Mouse (Mus musculus) MEL (cell line): Measurements from ENCODE around the gene Gm364.

Experiments
- CTCF ChIP-seq, 3 experiments: IDR thresholded peaks in 2 of 3; conservative IDR thresholded peaks in 1 of 3; 2 replicates each; pipeline ENCODE4 v1.5.1; 2011 to 2012; ENCODE audit warnings: low read length in 3 of 3, low read depth in 2 of 3, mild to moderate bottlenecking in 2 of 3, improper control_type of control experiment in 1 of 3, inconsistent platforms in 1 of 3, mixed read lengths in 1 of 3, moderate library complexity in 1 of 3; ENCODE audit not compliant: control insufficient read depth in 1 of 3, insufficient read depth in 1 of 3, poor library complexity in 1 of 3, severe bottlenecking in 1 of 3
- EP300 ChIP-seq, 2 experiments: IDR thresholded peaks; 2 replicates each; pipeline ENCODE4 v1.6.1; 2011; ENCODE audit warnings: improper control_type of control experiment in 2 of 2, low read length in 2 of 2, low read depth in 1 of 2, mild to moderate bottlenecking in 1 of 2
- GATA1 ChIP-seq: IDR thresholded peaks from 2 replicates; pipeline ENCODE4 v1.6.1; 2011; ENCODE audit warnings: low read depth, low read length, improper control_type of control experiment
- KAT2A ChIP-seq: conservative IDR thresholded peaks from 2 replicates; pipeline ENCODE4 v1.6.1; 2012; ENCODE audit warnings: low read depth, low read length, improper control_type of control experiment, inconsistent platforms
- MAX ChIP-seq: IDR thresholded peaks from 2 replicates; pipeline ENCODE4 v1.6.1; 2011; ENCODE audit warnings: low read length, improper control_type of control experiment
- NELFE ChIP-seq: IDR thresholded peaks from 2 replicates; pipeline ENCODE4 v1.6.1; 2011; ENCODE audit warnings: low read depth, low read length, improper control_type of control experiment
- POLR2A ChIP-seq, 2 experiments: IDR thresholded peaks; 2 replicates each; pipeline ENCODE4 v1.6.1; 2011 to 2012; ENCODE audit warnings: low read length in 2 of 2, mild to moderate bottlenecking in 2 of 2, control low read depth in 1 of 2, improper control_type of control experiment in 1 of 2, low read depth in 1 of 2, moderate library complexity in 1 of 2; ENCODE audit not compliant: control insufficient read depth in 1 of 2, insufficient read depth in 1 of 2, poor library complexity in 1 of 2
- POLR2AphosphoS2 ChIP-seq: IDR thresholded peaks from 2 replicates; pipeline ENCODE4 v1.6.1; 2011; ENCODE audit warnings: low read length, improper control_type of control experiment
- POLR2AphosphoS5 ChIP-seq: IDR thresholded peaks from 2 replicates; pipeline ENCODE4 v1.6.1; 2012; ENCODE audit warnings: low read depth, borderline replicate concordance, mild to moderate bottlenecking, inconsistent platforms, low read length, moderate library complexity, mixed read lengths
- TBP ChIP-seq: IDR thresholded peaks from 2 replicates; pipeline ENCODE4 v1.8.0; 2011; ENCODE audit warnings: low read depth, low read length, improper control_type of control experiment
- USF2 ChIP-seq, 2 experiments: IDR thresholded peaks; 2 replicates each; pipeline ENCODE4 v1.6.1; 2011 to 2012; ENCODE audit warnings: improper control_type of control experiment in 2 of 2, low read length in 2 of 2, borderline replicate concordance in 1 of 2, inconsistent platforms in 1 of 2, low read depth in 1 of 2, mild to moderate bottlenecking in 1 of 2; ENCODE audit not compliant: insufficient read depth in 1 of 2
- ZNF384 ChIP-seq: IDR thresholded peaks from 2 replicates; pipeline ENCODE4 v1.6.1; 2012; ENCODE audit warnings: low read depth, mild to moderate bottlenecking, inconsistent platforms, low read length, improper control_type of control experiment

DNA sequence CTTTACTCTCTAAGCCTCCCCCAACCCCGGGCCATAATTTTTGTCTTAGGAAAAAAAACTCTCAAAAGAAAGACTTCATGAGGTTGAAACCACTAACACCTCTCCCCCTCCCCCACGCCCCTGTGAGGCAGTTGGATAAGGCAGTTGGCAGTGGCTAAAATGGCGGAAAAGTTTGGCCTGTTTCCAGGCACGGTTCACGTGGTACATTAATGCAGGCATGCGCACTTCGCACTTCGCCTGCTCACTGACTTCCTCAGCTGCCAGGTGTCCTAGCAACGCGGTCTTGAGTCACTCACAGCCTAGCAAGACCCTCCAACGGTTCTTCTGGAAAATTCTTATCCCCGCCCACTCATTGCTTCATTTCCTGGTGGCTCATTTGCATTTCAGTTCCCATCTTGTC is at the start of gene Gm364:
- TF ChIP-seq POLR2A (IDR thresholded peaks at IDR 0.05; ENCODE audit: control insufficient read depth in 1 of 2, insufficient read depth in 1 of 2, low read depth in 1 of 2, low read length in 2 of 2, poor library complexity in 1 of 2) (no peak), MAX (no peak), CTCF (IDR thresholded peaks at IDR 0.05 in 2 of 3, conservative IDR thresholded peaks at IDR 0.05 in 1 of 3; ENCODE audit: control insufficient read depth in 1 of 3, insufficient read depth in 1 of 3, low read depth in 2 of 3, low read length in 3 of 3, poor library complexity in 1 of 3, severe bottlenecking in 1 of 3) (no peak), NELFE (no peak), TBP (no peak), USF2 (IDR thresholded peaks at IDR 0.05; ENCODE audit: borderline replicate concordance in 1 of 2, insufficient read depth in 1 of 2, low read depth in 1 of 2, low read length in 2 of 2) (no peak), KAT2A (no peak), EP300 (IDR thresholded peaks at IDR 0.05; ENCODE audit: low read depth in 1 of 2, low read length in 2 of 2) (no peak), GATA1 (no peak), POLR2AphosphoS2 (no peak), ZNF384 (no peak), POLR2AphosphoS5 (no peak)
